Mouse (Mus musculus): Measurements from ENCODE around the gene Acot5. TPM values are rescaled to one million over a fixed set of nuclear protein-coding genes. Genes with fewer than 3 reads are reported as not detected.
"Not testable (repeated sequence)": the region's sequence is repeated elsewhere in the genome, so short reads cannot be mapped to it uniquely, and the experiment has no call there.

Gene Acot5
- not detected in 2 replicates for total RNA-seq (2015)
- total RNA-seq (2017): not detected in 2 replicates

- no peak for ATAC-seq (ENCODE audit: poor library complexity, severe bottlenecking)
Measured at GRCm38 (mm10) chr12:84068986-84069385, at the start of gene Acot5. TSS of gene Acot5 (plus strand) at chr12:84069325.

- peak; percentile 61 for ATAC-seq (ENCODE audit: poor library complexity, severe bottlenecking)
Measured at GRCm38 (mm10) chr12:84020528-84020927, 48.6 kb upstream of the Acot5 start.

GRCm38 (mm10) chr12:84022266-84022665, 46.9 kb upstream of the Acot5 start:
- ATAC-seq (ENCODE audit: poor library complexity, severe bottlenecking): not testable (repeated sequence)

GRCm38 (mm10) chr12:84023052-84023745, 45.9 kb upstream of the Acot5 start:
- ATAC-seq (ENCODE audit: poor library complexity, severe bottlenecking): peak; percentile 88

- ATAC-seq (ENCODE audit: poor library complexity, severe bottlenecking): no peak
Measured at GRCm38 (mm10) chr12:84025888-84026287, 43.2 kb upstream of the Acot5 start.

GRCm38 (mm10) chr12:84028328-84028727, 40.8 kb upstream of the Acot5 start:
- ATAC-seq (ENCODE audit: poor library complexity, severe bottlenecking): not testable (repeated sequence)

GRCm38 (mm10) chr12:84029043-84029442, 40.1 kb upstream of the Acot5 start:
- ATAC-seq (ENCODE audit: poor library complexity, severe bottlenecking): not testable (repeated sequence)

GRCm38 (mm10) chr12:84030659-84031332, 38.3 kb upstream of the Acot5 start:
- ATAC-seq (ENCODE audit: poor library complexity, severe bottlenecking): peak; percentile 98

GRCm38 (mm10) chr12:84032854-84033253, 36.3 kb upstream of the Acot5 start:
- ATAC-seq (ENCODE audit: poor library complexity, severe bottlenecking): no peak

GRCm38 (mm10) chr12:84033302-84033701, 35.8 kb upstream of the Acot5 start:
- not testable (repeated sequence) for ATAC-seq (ENCODE audit: poor library complexity, severe bottlenecking)

- no peak for ATAC-seq (ENCODE audit: poor library complexity, severe bottlenecking)
Measured at GRCm38 (mm10) chr12:84034108-84034507, 35.0 kb upstream of the Acot5 start.

- ATAC-seq (ENCODE audit: poor library complexity, severe bottlenecking): peak; percentile 62
Measured at GRCm38 (mm10) chr12:84038241-84038640, 30.9 kb upstream of the Acot5 start, which contains the start of gene Acot4. TSS of gene Acot4 (plus strand) at chr12:84038379.

GRCm38 (mm10) chr12:84038691-84039111, 30.4 kb upstream of the Acot5 start, which contains the start of gene Gm49366:
TSS of gene Gm49366 (plus strand) at chr12:84038935.
- not testable (repeated sequence) for ATAC-seq (ENCODE audit: poor library complexity, severe bottlenecking)

- no peak for ATAC-seq (ENCODE audit: poor library complexity, severe bottlenecking)
Measured at GRCm38 (mm10) chr12:84042248-84042647, 26.9 kb upstream of the Acot5 start.

GRCm38 (mm10) chr12:84044045-84044444, 25.1 kb upstream of the Acot5 start:
- no peak for ATAC-seq (ENCODE audit: poor library complexity, severe bottlenecking)

GRCm38 (mm10) chr12:84046906-84047305, 22.2 kb upstream of the Acot5 start:
- no peak for ATAC-seq (ENCODE audit: poor library complexity, severe bottlenecking)

- not testable (repeated sequence) for ATAC-seq (ENCODE audit: poor library complexity, severe bottlenecking)
Measured at GRCm38 (mm10) chr12:84050744-84051143, 18.4 kb upstream of the Acot5 start.

- ATAC-seq (ENCODE audit: poor library complexity, severe bottlenecking): no peak
Measured at GRCm38 (mm10) chr12:84051937-84052474, 17.1 kb upstream of the Acot5 start, which contains the start of gene Acot3. TSS of gene Acot3 (plus strand) at chr12:84052144.

- ATAC-seq (ENCODE audit: poor library complexity, severe bottlenecking): no peak
Measured at GRCm38 (mm10) chr12:84052609-84053008, 16.5 kb upstream of the Acot5 start.

- no peak for ATAC-seq (ENCODE audit: poor library complexity, severe bottlenecking)
Measured at GRCm38 (mm10) chr12:84053173-84053572, 16.0 kb upstream of the Acot5 start.

- ATAC-seq (ENCODE audit: poor library complexity, severe bottlenecking): no peak
Measured at GRCm38 (mm10) chr12:84053679-84054391, 15.3 kb upstream of the Acot5 start.

Data from megakaryocyte, adult 5-6 weeks (primary cell).